Mouse (Mus musculus) E14TG2a.4 (cell line): ENCODE measurements at regions not wholly inside any gene's neighbourhood (a gene's known extent, or its start where the extent isn't known, plus 50 kb on each side); places are given as distances from the start of the nearest gene placed in this dataset.

ENCODE experiments used
- CTCF ChIP-seq: conservative IDR thresholded peaks from 2 replicates; pipeline ENCODE4 v1.5.1; 2014; ENCODE audit warnings: low read length
- NANOG ChIP-seq: IDR thresholded peaks from 2 replicates; pipeline ENCODE4 v1.6.1; 2014; ENCODE audit warnings: borderline replicate concordance, low read length, mixed read lengths
- POU5F1 ChIP-seq: IDR thresholded peaks from 2 replicates; pipeline ENCODE4 v1.6.1; 2014; ENCODE audit warnings: low read length, borderline replicate concordance

DNA sequence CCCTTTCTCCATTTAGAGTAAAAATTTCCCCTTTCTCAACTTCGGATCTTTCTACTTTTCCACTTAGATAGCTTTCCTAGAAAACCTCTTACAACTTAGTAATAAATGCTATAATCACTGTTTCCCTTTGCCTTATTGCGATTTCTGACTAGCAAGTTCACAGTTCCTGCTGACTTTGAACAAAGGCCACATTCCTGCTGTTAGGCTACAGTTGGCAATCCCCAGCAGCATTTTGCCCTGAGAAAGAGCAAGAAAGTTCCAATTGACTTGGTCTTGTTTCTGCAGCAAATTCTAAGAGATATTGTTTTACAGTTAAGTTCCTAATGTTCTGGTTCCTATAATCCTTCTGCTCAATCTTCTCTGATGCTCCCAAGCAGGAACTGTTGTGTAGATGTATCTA is 299.2 kb upstream of the Cox7c start:
- TF ChIP-seq CTCF (no peak), POU5F1 (no peak), NANOG (no peak)
